Mouse (Mus musculus) gastrocnemius, postnatal 10 days (tissue): Measurements from ENCODE around the gene Gm28305. TPM values are rescaled to one million over a fixed set of nuclear protein-coding genes. Genes with fewer than 3 reads are reported as not detected.

ENCODE experiments used
- total RNA-seq, 2 experiments: library from RNA; stranded (reverse); gene quantifications; 2 replicates each; pipeline ENCODE4 v1.2.3; 2021

Gm28305 gene
- total RNA-seq, 2 experiments from 2014 or later, result not detected

Other genes with a start within 250 kb of the Gm28305 start
- 1 to 10 TPM; 3.0 to 4.5 TPM for gene Nphp3, start 38.1 kb upstream of the Gm28305 start, total RNA-seq
- gene Uba5, start 22.5 kb downstream of the Gm28305 start, total RNA-seq, result 10 to 100 TPM; 17.0 to 22.6 TPM
- gene Acad11, start 22.7 kb downstream of the Gm28305 start, total RNA-seq, result 10 to 100 TPM; 14.3 to 15.1 TPM
- gene Ackr4, start 86.3 kb downstream of the Gm28305 start, total RNA-seq, result 1 to 10 TPM; 1.9 to 3.6 TPM
- 10 to 100 TPM; 25.8 to 32.5 TPM for gene Dnajc13, start 222.3 kb downstream of the Gm28305 start, total RNA-seq